12 mouse cellular contexts compared by ENCODE assay signal in genomic region chr1:168410611-168411010, GRCm38 (mm10). TPM values are rescaled to one million over a fixed set of nuclear protein-coding genes. Genes with fewer than 3 reads are reported as not detected.
DNase-seq lines count a peak whose midpoint lies in the region; ATAC-seq lines count a peak whose summit lies in the region.
"Had no signal": no experiment of that assay in that cellular context is flagged by ENCODE, and none has a peak within 500 bp of the region (broad histone marks: within the 10 kb centered on the region; RNA-seq: fewer than 3 reads in every experiment).

No protein-coding gene starts in this region.

- no peak for ATAC-seq in hindbrain, embryonic 11.5 days (ENCODE audit: low FRiP score)
- ATAC-seq in hindbrain, embryonic 16.5 days: no peak
- ATAC-seq in neural tube, embryonic 12.5 days (ENCODE audit: low FRiP score, low read depth): 0 out of 2 replicates have a peak, but pooled peaks have one; percentile 41
- 0 out of 2 replicates have a peak, but pooled peaks have one; percentile 31 for ATAC-seq in hindbrain, embryonic 14.5 days (ENCODE audit: low FRiP score)

- no peaks in the 10 kb centered on the region for H3K27me3 ChIP-seq in hindbrain, embryonic 11.5 days (ENCODE audit: control insufficient read depth, insufficient read depth, low read length)
- no peaks in the 10 kb centered on the region for H3K27me3 ChIP-seq in hindbrain, embryonic 16.5 days (replicated peaks; ENCODE audit: control insufficient read depth, insufficient read depth, low read length)
- no peaks in the 10 kb centered on the region for H3K27me3 ChIP-seq in neural tube, embryonic 12.5 days (replicated peaks)
- no peaks in the 10 kb centered on the region for H3K27me3 ChIP-seq in hindbrain, embryonic 14.5 days (ENCODE audit: control insufficient read depth, insufficient read depth, low read length)
- H3K27me3 ChIP-seq: limb, embryonic 15.5 days had no signal

- DNase-seq in hindbrain, embryonic 11.5 days (ENCODE audit: low spot score): peak; percentile 47
- DNase-seq in neural tube, embryonic 10.5 days (ENCODE audit: extremely low spot score, low spot score): no peak
- DNase-seq in hindbrain, embryonic 14.5 days (ENCODE audit: low spot score): no peak
- DNase-seq in adrenal gland, postnatal 14 days: no peak
- no peak for DNase-seq in T-cell, adult 2 months (ENCODE audit: low spot score)
- no peak for DNase-seq in layer of hippocampus, postnatal 25 days (ENCODE audit: extremely low spot score in 1 of 2, low spot score in 1 of 2)
- DNase-seq: gastrocnemius, adult 2 months; kidney, postnatal 14 days; thymus, postnatal 36 days had no signal

- WGBS in hindbrain, embryonic 11.5 days: 5% methylated on average over 10 of the region's 10 CpGs
- WGBS in hindbrain, embryonic 16.5 days: 17% methylated on average over 10 of the region's 10 CpGs
- WGBS in neural tube, embryonic 12.5 days: 8% methylated on average over 10 of the region's 10 CpGs
- 10% methylated on average over 10 of the region's 10 CpGs for WGBS in hindbrain, embryonic 14.5 days

- H3K36me3 ChIP-seq in hindbrain, embryonic 11.5 days (ENCODE audit: control insufficient read depth, insufficient read depth, low read length): 0 out of 2 replicates have a peak, but pooled peaks cover 2% of the 10 kb centered on the region
- no peaks in the 10 kb centered on the region for H3K36me3 ChIP-seq in hindbrain, embryonic 16.5 days (ENCODE audit: control insufficient read depth, insufficient read depth, low read length)
- H3K36me3 ChIP-seq in neural tube, embryonic 12.5 days: peaks cover 5% of the 10 kb centered on the region; the same call in 1 of the 2 replicates
- H3K36me3 ChIP-seq in hindbrain, embryonic 14.5 days (replicated peaks; ENCODE audit: control insufficient read depth, insufficient read depth): peaks cover 39% of the 10 kb centered on the region

- peaks cover 9% of the 10 kb centered on the region for H3K4me1 ChIP-seq in hindbrain, embryonic 11.5 days (replicated peaks; ENCODE audit: control insufficient read depth, insufficient read depth, low read length)
- peaks cover 6% of the 10 kb centered on the region for H3K4me1 ChIP-seq in hindbrain, embryonic 16.5 days (ENCODE audit: control insufficient read depth, insufficient read depth, low read depth, low read length)
- peaks cover 56% of the 10 kb centered on the region for H3K4me1 ChIP-seq in neural tube, embryonic 12.5 days
- H3K4me1 ChIP-seq in hindbrain, embryonic 14.5 days (replicated peaks; ENCODE audit: control insufficient read depth, insufficient read depth, low read length): peaks cover 36% of the 10 kb centered on the region

- no peaks in the 10 kb centered on the region for H3K9me3 ChIP-seq in hindbrain, embryonic 11.5 days (ENCODE audit: control insufficient read depth, low read length)
- H3K9me3 ChIP-seq in hindbrain, embryonic 16.5 days (ENCODE audit: control insufficient read depth, low read length): no peaks in the 10 kb centered on the region
- no peaks in the 10 kb centered on the region for H3K9me3 ChIP-seq in neural tube, embryonic 12.5 days
- H3K9me3 ChIP-seq in hindbrain, embryonic 14.5 days (ENCODE audit: control insufficient read depth, low read length): no peaks in the 10 kb centered on the region
- H3K9me3 ChIP-seq: limb, embryonic 15.5 days had no signal

- H3K4me3 ChIP-seq in hindbrain, embryonic 11.5 days (ENCODE audit: low read depth, low read length): no peak overlapping the region
- H3K4me3 ChIP-seq in hindbrain, embryonic 16.5 days (ENCODE audit: low read length): no peak overlapping the region
- H3K4me3 ChIP-seq in neural tube, embryonic 12.5 days: no peak overlapping the region
- H3K4me3 ChIP-seq in hindbrain, embryonic 14.5 days (replicated peaks; ENCODE audit: low read length): no peak overlapping the region
- H3K4me3 ChIP-seq: gastrocnemius, adult 2 months; limb, embryonic 15.5 days had no signal

- no peak overlapping the region for H3K4me2 ChIP-seq in hindbrain, embryonic 11.5 days (replicated peaks; ENCODE audit: low read depth, low read length)
- no peak overlapping the region for H3K4me2 ChIP-seq in hindbrain, embryonic 16.5 days (ENCODE audit: low read length)
- H3K4me2 ChIP-seq in neural tube, embryonic 12.5 days (replicated peaks): 0 out of 2 replicates have a peak overlapping the region, but pooled peaks have one; percentile 20
- no peak overlapping the region for H3K4me2 ChIP-seq in hindbrain, embryonic 14.5 days (replicated peaks)
- H3K4me2 ChIP-seq: limb, embryonic 15.5 days had no signal

- H3K9ac ChIP-seq in hindbrain, embryonic 11.5 days (ENCODE audit: low read depth, low read length): no peak overlapping the region
- H3K9ac ChIP-seq in hindbrain, embryonic 16.5 days (ENCODE audit: low read depth, low read length): no peak overlapping the region
- H3K9ac ChIP-seq in neural tube, embryonic 12.5 days: no peak overlapping the region
- no peak overlapping the region for H3K9ac ChIP-seq in hindbrain, embryonic 14.5 days
- H3K9ac ChIP-seq: limb, embryonic 15.5 days had no signal

- no peak overlapping the region for H3K27ac ChIP-seq in hindbrain, embryonic 11.5 days (ENCODE audit: low read depth, low read length)
- H3K27ac ChIP-seq in hindbrain, embryonic 16.5 days (ENCODE audit: low read depth, low read length): no peak overlapping the region
- no peak overlapping the region for H3K27ac ChIP-seq in neural tube, embryonic 12.5 days
- H3K27ac ChIP-seq in hindbrain, embryonic 14.5 days: no peak overlapping the region
- H3K27ac ChIP-seq: gastrocnemius, adult 2 months; limb, embryonic 15.5 days had no signal

RNA-seq across cellular contexts. Expression of gene Pbx1, which starts 21.5 kb away (rescaled TPM):
- 49.0 and 59.2 TPM in 2 replicates for polyA plus RNA-seq in hindbrain, embryonic 11.5 days (2014; fragmentation: Nextera tagmentation; extraction: Ambion mirVana)
- 36.0 and 38.9 TPM in 2 replicates for polyA plus RNA-seq in hindbrain, embryonic 16.5 days (2015; fragmentation: Nextera tagmentation; extraction: Ambion mirVana)
- 43.9 and 53.7 TPM in 2 replicates for polyA plus RNA-seq in neural tube, embryonic 12.5 days (2016; fragmentation: Nextera tagmentation; extraction: Ambion mirVana)
- polyA plus RNA-seq in hindbrain, embryonic 14.5 days (2014; fragmentation: Nextera tagmentation; extraction: Ambion mirVana): 46.3 and 48.6 TPM in 2 replicates
- total RNA-seq in adrenal gland, postnatal 14 days (2021): 163 and 168 TPM in 2 replicates
- total RNA-seq in layer of hippocampus, postnatal 25 days (2021): 100 to 1,000 TPM in 1 of 2 experiments, 10 to 100 TPM in 1; 98.0 to 114 TPM

Comparison
In these comparisons a context has a peak if more than half of its experiments do, and no peak if none do; other contexts are left out.
1. ATAC-seq: peak in neural tube, embryonic 12.5 days (single experiment) and hindbrain, embryonic 14.5 days (single experiment); none in hindbrain, embryonic 11.5 days (single experiment) and hindbrain, embryonic 16.5 days (single experiment).